Mouse (Mus musculus) liver, adult 2 months (tissue): ENCODE results near the gene Fbxo7.

ENCODE experiments used
- CTCF ChIP-seq: fragments of 200-500 bp; IDR thresholded peaks from 2 replicates; pipeline ENCODE4 v1.5.1; 2011; ENCODE audit warnings: low read depth, low read length, control low read depth
- POLR2A ChIP-seq: fragments of 200-500 bp; IDR thresholded peaks from 2 replicates; pipeline ENCODE4 v1.6.1; 2011; ENCODE audit warnings: low read length, control low read depth; ENCODE audit not compliant: insufficient read depth; ENCODE audit errors: extremely low read depth

- no peak for TF ChIP-seq POLR2A
- no peak for TF ChIP-seq CTCF
Observed at GRCm38 (mm10) chr10:85992412-85992811, 29.4 kb upstream of the Fbxo7 start.
